Mouse (Mus musculus) liver (tissue): Measurements from ENCODE around the gene Mlx.

Experiments
- DNase-seq: peaks from one replicate; pipeline ENCODE4 v3.0.0-alpha.2; 2020; ENCODE audit warnings: mixed read lengths

Gene Mlx

GRCm38 (mm10) chr11:101066549-101067412 lies 20.3 kb upstream of the Mlx start:
- peak; percentile 89 for DNase-seq

GRCm38 (mm10) chr11:101069391-101070188 lies 17.5 kb upstream of the Mlx start, which contains the start of gene Naglu:
Gene Naglu, plus strand, starts transcription at chr11:101070012.
- peak; percentile 94 for DNase-seq

- no peak for DNase-seq
Observed at GRCm38 (mm10) chr11:101070189-101070527, 16.9 kb upstream of the Mlx start.

GRCm38 (mm10) chr11:101070987-101071386 lies 16.1 kb upstream of the Mlx start:
- no peak for DNase-seq

- DNase-seq = no peak
Observed at GRCm38 (mm10) chr11:101071810-101072428, 15.2 kb upstream of the Mlx start.

- DNase-seq = no peak
Observed at GRCm38 (mm10) chr11:101078121-101078520, 9.0 kb upstream of the Mlx start, which contains the start of gene Hsd17b1. Gene Hsd17b1, plus strand, starts transcription at chr11:101078411.

GRCm38 (mm10) chr11:101079746-101080145 lies 7.3 kb upstream of the Mlx start:
- no peak for DNase-seq

GRCm38 (mm10) chr11:101080421-101080820 lies 6.7 kb upstream of the Mlx start:
- no peak for DNase-seq

GRCm38 (mm10) chr11:101081659-101082058 lies 5.4 kb upstream of the Mlx start:
- DNase-seq = no peak

GRCm38 (mm10) chr11:101082208-101083082 lies 4.6 kb upstream of the Mlx start, which contains the start of gene Coasy:
Gene Coasy, plus strand, starts transcription at chr11:101082565.
- peak; percentile 93 for DNase-seq

- no peak for DNase-seq
Observed at GRCm38 (mm10) chr11:101083083-101083697, 3.9 kb upstream of the Mlx start.

- DNase-seq = no peak
Observed at GRCm38 (mm10) chr11:101084246-101084645, 2.8 kb upstream of the Mlx start.

GRCm38 (mm10) chr11:101084811-101085210 lies 2.3 kb upstream of the Mlx start:
- no peak for DNase-seq

GRCm38 (mm10) chr11:101085617-101086322 lies 1.3 kb upstream of the Mlx start:
- DNase-seq = no peak

- no peak for DNase-seq
Observed at GRCm38 (mm10) chr11:101086323-101086674, 778 bp upstream of the Mlx start.

- no peak for DNase-seq
Observed at GRCm38 (mm10) chr11:101087682-101088055, 592 bp downstream of the Mlx start.

- no peak for DNase-seq
Observed at GRCm38 (mm10) chr11:101089931-101090330, 2.9 kb downstream of the Mlx start.

- DNase-seq = no peak
Observed at GRCm38 (mm10) chr11:101094930-101095313, 7.8 kb downstream of the Mlx start.

- peak; percentile 94 for DNase-seq
Observed at GRCm38 (mm10) chr11:101095314-101096024, 8.4 kb downstream of the Mlx start, which contains the start of gene Psmc3ip. Gene Psmc3ip, minus strand, starts transcription at chr11:101095436.

GRCm38 (mm10) chr11:101098231-101098630 lies 11.2 kb downstream of the Mlx start:
- DNase-seq = no peak
